Mouse (Mus musculus): ENCODE data around the gene Msantd3.

Gene Msantd3

DNA sequence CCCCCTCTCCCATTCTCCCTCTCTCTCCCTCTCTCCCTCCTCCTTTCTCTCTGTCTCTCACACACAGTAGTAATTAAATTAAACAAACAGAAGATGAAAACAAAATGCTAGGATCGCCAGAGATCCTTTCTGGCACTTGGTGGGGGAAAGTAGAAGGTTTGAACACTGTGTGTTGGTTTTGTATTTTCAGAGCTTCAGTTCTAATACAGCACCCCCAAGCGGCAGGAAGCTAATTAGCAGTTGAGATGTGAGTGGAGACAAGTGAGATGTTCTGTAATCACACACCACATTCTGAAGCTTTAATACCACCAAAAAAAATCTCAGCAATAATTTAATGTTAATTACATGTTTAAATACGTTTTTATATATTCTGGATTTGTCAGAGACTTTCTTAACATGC lies 16.0 kb downstream of the Msantd3 start:
- DNase-seq, result peak; percentile 27

DNA sequence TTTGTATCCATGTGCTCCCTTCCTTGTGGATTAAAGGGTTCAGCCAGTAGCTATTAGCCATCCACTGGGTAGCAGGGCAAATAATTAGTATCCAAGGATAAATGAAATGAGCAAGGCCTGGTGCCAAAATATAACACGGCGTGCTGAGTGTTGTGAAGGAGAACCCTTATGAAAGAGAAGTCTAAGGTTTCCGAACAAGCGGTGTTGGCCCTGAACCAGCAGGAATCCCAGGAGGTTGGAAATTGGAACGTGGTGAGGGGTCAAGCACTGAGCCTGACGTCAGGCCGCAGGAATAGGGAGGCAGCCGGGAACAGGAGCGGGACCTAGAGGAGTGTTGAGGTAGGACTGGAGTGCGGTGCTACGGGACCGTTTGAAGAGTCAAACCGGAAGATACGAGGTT lies 19.9 kb downstream of the Msantd3 start:
- no peak for DNase-seq

DNA sequence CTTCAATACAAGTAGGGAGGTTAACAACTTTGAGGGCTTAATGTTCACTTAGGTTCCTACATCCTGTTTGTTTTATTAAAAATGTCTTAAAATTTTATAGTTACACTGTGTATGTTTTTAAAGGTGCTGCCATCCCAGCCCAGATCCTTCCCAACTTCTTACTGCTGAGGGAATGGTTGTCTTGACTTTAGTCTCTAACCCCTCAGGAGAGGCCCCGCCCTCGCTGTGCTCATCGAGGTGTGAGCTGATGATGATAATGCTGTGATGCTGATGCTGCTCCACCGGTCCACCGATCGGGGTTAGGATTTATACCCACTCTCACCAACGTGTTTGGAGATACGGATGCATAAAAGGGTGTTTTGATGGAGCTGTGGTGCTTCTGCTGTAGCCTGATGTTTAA lies 22.1 kb downstream of the Msantd3 start:
- DNase-seq, result peak; percentile 79

DNA sequence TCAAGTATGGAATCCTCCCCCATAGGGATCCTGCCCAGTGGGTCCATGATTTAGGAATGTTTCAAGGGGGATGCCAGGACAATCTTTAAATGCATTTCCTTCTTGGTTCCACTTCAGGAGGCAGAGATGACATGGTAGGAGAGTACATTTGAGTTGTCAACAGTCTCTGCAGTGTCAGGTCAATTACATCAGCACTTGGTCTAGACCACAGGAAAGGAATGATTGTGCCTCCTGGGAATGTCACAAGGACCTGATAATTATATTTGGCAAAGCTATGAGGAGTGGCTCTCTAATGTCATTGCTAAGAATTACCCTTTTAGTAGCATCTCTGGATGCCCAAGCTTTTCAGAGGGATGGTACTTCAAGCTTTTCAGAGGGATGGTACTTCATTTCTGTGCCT lies 25.2 kb downstream of the Msantd3 start:
- DNase-seq, result no peak

DNA sequence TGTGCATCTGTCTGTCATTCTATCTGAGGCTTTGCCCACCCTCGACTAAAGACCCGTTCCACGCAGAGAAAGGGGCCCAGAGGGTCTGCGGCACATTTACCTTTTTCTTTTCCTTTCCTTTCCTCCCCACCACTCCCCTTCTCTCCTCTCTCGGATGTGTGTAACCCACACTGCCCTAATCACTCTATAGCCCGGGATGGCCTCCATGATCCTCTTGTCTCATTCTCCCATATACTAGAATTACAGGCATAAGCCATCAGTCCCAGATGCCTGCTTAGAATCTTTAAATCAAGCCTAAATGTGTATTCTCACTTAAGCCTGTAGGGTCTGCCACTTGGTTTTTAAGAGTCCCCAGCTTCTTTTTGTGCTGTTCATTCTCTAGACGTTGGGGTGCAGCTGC lies 36.6 kb downstream of the Msantd3 start:
- DNase-seq, result no peak

DNA sequence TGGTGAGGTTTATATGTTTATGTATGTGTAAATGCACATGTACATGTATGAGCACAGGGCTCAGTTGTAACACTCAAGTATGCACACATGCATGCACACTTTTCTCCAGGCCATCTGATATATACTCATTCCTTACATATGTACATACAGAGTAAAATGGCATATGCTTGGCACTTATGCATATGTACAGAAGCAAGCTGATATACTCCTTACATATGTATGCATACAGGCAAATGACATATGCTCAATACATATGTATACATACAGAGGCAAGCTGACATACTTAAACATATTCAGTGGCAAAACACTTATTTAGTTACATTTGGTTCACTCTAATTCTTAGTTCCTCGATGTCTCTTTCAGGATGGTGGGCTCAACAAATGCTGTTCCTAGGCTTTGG lies 38.1 kb downstream of the Msantd3 start:
- no peak for DNase-seq

DNA sequence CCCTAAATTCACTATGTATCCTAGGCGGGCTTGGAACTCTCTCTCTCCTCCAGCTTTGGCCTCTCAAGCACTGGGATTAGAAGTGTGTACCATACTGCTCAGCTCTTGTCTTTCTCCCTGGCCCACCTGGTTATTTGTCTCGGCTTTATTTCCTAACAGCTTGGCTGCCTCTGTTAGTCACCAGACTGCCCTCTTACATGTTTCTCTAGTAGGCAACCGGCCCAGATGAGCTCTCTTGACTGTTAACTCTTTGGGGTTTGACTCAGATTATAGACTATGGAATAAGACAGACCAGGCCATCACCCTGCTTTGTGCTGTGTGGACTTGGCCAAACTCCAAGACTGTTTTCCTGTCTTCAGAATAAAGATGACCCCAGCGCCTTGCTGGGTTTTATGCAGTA lies 38.7 kb downstream of the Msantd3 start:
- peak; percentile 91 for DNase-seq

DNA sequence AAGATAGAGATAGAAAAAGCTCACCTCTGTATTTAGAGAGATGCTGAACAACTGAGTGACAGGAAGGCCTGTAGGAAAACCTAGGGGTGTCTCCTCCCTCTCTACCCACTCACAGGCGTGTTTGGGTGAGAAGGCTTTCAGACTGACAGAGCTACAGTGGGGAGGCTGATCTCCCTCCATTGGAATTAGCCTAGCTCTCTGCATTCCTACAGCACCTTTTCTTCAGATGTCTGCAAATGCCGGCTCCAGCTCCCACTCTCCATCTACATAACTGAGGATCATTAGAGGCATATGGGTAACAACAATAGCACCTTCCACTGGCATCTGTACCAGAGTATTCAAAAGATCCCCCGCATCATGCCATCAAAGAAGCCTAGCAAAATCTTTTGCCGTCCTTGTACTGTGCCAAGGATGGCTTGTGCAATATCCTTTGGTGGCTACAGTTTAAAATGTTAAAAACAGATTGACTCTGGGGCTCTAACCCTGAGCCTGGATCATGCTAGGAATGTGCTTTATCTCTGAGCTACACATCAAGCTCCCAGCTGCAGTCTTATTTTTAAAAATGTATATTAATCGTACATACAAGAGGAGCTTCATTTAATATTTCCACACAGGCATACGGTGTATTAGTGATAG lies 39.9 kb downstream of the Msantd3 start:
- DNase-seq, result peak; percentile 77

DNA sequence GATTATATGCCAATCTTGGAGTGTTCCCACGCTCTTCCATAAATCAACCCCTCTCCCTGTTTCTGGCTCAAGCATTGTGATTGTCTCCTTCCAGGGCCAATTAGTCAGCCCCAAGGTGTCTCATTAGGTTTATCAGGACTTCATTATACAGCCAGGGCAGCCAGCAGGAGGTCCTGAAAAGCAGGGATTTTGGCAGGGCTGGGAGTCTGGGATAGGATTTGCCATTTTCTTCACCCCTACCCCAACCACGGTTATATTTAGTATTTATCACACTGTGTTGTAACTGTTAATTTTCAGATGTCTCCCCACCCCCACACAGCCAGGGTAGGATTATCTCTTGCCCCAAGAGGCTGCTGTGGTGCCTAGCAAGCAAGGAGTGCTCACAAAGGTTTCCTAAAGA lies 41.5 kb downstream of the Msantd3 start:
- peak; percentile 74 for DNase-seq

DNA sequence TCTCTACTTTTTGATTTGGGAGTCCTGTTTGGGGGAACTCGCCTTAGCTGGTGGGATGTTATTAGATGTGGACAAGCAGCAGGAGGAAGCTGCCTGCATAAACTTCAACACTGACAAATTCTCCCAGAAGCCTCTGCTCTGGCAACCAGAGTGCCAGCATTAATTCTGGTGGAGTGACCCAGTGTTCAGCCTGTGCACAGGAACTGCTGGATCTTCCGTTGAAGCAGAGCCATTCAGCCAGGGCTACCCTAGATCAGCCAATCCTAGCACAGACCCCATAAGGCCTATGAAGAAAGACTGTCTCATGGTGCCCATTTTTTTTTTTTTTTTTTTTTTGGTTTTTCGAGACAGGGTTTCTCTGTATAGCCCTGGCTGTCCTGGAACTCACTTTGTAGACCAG lies 42.3 kb downstream of the Msantd3 start:
- DNase-seq, result no peak

DNA sequence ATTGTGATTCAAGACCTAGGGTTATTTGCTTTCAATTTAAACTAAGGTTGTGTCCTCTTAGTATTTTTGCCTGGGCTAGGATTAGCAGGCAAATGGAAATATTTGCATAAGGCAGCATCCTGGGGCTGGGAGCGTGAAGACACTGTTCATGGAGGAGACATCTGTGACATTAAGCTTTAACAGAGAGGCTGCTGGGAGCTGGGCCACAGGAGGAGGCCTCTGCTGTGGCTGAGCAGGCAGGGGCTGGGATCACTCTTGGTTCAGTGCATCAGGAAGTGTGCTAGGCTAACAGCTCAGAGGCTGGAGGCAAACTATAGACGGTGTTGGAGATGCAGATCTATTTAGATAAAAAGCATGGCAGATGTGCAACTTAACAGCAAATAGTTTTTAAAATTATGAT lies 43.2 kb downstream of the Msantd3 start:
- no peak for DNase-seq

DNA sequence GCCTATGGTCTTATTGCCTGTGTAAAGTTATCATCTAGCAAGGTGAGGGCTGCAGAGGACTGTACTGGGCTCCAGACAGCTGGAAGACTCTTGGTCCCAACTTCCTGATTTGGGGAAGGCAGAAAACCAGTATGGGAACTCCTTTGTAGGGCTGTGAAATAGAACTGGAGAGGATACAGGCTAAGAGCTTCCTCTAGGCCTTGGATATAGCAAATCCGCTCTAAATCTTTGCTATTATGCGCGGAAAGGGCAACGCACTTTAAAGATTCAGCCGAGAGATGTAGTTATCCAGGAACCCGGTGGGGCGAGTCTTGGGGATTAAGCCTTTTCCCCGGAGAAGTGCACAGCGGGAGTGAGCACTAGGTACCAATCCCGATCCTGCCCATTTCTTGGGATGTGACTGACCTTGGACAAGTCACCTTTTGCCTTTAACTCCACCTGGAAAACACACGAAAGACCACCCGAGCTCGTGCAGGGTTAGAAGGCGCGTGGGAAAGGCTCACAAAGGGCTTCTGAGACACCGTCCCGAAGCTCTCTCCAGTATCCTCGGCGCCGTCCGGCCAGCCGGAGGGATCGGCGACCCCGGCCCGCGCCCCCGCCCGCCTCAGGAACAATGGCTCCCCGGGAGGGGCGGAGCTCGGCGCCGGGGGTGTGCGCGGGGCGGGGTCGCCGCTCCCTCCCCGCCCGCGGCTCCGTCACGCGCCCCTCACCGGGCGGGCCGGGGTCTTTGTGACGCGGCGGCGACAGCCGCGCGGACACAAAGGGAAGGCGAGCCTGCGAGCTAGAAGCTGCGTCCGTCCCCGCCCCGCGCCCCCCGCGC lies 44.9 kb downstream of the Msantd3 start, which contains the start of gene Tmeff1:
Gene Tmeff1, plus strand, starts transcription at position 754 of the 820 bp plus-strand sequence.
- peak; percentile 84 for DNase-seq

DNA sequence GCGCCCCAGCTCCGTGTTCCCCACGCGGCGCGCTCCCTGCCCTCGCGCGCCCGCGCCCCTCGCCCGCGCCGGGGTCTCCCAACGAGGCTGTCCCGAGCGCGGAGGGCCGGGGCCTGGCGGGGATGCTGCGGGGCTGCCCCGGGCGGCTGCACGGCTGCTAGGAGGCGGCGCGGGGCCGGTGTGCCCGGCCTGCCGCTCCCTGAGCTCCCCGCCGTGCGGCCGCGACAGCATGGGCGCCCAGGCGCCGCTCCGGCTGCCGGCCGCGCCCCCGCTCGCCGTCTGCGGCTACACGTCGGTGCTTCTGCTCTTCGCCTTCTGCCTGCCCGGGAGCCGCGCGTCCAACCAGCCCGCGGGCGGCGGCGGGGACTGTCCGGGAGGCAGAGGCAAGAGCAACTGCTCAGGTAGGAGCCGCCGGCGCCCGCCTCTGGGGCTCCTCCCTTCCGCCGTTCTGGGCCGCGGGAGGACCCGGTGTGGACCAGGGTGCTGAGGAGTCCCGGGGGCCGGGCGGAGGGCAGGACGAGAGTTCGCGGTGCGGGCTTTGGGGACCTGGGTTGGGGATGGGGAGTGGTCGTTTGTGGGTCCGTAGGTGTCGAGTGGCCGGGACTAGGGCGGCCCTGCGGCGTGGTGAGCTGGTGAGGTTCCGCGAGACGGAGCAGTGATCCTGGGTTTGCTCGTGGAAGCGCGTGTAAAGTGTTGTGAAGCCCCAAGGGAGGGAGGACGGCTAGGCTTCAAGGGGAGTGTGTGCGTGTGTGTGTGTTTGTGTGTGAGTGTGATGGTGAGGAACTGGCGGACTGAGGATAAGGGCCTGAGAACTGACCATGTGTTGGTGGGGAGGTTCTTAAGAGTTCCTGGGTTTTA lies 45.7 kb downstream of the Msantd3 start:
- peak; percentile 89 for DNase-seq

DNA sequence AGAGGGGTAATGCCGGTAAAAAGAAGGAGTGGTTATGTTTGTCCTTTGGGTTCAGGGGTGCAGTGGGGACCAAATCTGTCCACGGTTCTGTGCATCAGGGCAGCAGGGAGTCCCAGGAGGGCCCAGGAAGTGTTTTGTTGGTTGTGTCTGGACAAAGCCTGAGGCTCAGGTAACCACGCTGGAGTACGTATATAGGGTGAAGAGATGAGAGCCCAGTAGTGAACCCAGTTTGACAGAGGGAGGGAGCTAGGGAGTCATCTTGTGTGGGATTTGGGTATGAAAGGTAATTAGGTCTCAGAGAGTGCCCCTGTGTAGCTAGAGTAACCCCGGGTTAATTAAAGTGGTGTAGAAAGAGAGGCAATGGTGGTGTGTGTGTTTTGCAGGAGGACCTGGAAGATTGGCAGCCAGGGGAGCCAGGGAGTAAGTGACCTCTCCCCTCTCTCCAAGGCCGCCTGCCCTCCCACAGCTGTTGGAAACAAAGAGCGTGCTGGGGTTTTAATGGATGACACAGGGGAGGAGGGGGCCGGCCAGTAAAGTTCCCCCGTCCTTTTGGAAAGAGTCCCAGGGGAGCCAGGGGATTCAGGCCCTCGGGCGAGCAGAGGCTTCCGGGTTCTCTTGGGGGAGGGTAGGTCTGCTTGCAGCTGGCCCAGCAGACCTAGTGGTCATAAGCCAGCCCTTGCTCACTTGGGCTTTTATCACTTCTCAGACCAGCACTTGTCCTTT lies 46.5 kb downstream of the Msantd3 start:
- peak; percentile 91 for DNase-seq

DNA sequence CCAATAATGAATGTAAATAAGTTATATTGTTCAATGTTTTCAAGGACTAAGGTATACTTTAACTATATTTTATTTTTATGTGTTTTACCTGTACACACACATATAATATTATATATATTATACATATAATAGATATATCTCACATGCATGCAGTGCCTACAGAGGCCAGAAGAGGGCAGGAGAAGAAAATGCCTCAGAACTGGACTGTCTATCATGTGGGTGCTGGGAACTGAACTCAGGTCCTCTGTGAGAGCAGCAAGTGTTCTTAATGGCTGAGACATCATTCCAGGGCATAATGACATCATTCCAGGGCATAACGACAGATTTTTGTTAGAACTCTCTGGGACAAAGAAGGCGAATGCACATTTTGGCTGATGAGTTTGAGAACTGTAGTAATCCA lies 47.8 kb downstream of the Msantd3 start:
- DNase-seq, result peak; percentile 58

DNA sequence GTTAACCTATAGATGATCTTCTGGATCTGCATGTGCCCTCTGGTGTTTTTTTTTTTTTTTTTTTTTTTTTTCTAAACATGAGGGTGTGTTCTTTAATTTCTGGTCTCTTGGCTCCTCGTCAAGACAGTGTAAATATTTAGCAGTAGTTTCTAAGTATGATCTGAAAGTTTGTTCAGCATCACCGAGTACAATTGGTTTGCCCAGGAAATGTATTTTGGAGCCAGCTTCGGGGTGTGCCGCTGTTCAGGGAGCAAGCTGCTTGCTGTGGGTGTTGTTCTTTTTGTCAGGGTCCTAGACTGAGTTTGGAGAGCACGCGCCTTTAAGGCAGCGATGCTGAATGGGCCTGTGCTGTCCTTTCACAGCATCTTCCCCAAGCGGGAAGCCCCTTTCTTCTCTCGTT lies 48.8 kb downstream of the Msantd3 start:
- DNase-seq, result peak; percentile 59

DNA sequence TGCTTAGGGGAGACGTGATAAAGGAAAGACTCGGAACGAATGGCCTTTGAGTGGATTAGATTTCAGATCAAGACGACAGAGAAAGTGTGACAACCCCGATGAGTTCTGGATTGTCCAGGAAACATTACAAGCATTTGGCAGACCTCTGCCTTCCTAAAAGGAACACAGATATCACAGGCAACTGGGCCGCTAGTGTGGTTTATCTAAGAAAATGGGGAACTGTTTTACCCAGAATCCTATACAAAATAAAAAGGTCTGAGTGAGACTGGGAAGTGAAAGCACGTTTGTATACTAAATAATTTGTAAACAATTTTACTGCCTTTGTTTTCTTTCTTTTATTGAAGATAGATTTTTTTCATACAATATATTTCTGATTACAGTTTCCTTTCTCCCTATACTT lies 51.1 kb downstream of the Msantd3 start:
- DNase-seq, result peak; percentile 7

DNA sequence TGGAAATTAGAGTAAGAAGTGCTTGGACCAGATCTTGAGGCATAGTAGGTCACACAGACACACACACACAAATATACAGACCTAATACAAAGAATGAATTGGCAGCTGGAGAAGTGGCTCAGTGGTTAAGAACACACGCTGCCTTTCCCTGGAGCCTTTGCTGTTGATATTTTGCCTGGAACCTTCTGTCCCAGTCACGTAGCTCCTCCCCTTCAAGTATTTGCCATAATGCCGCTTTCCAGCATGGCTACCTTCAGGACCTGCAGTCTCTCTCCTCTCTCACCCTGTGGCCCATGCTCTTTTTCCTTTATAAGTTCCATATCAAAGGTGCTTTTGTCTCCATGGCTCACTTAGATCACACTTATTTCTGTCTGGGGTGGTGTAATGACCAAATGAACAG lies 51.7 kb downstream of the Msantd3 start:
- DNase-seq, result peak; percentile 71

DNA sequence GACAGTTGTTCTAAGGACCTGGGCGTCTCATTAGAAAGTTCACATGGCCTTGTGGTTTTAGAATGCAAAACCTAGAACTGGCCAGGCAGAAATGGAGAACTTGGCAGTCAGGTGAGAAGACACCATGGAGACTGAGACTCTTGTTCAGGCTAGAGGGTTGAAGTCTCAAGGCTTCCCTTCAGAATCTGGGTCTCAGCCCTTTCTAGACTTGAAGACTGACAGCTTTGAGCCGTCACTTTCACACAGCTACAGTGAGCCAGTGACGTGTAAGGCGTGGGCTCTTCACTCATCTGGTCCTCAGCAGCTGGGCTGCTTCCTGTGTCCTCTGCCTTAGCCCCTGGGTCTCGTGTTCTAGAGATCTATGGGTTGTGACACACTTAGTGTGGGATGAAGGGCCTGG lies 52.6 kb downstream of the Msantd3 start:
- DNase-seq, result peak; percentile 79

DNA sequence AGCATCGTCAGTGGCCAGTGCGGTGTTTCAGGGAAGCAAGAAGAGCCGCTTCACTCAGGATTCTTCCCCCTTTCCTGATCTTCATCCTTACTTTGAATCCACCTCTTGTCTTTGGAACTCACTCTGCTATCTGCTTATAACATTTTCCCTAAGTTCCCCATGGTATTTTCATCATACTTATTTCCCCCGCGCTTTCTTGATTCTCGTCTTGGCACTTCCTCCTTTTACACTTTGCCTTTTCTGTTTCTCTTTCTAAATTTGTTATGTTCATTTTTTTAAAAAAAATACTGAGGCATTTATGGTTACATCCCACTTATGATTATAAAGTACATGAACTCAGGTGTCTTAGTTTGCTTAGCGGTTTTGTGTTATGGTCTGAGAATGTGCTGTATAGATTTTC lies 53.1 kb downstream of the Msantd3 start:
- DNase-seq, result peak; percentile 23

DNA sequence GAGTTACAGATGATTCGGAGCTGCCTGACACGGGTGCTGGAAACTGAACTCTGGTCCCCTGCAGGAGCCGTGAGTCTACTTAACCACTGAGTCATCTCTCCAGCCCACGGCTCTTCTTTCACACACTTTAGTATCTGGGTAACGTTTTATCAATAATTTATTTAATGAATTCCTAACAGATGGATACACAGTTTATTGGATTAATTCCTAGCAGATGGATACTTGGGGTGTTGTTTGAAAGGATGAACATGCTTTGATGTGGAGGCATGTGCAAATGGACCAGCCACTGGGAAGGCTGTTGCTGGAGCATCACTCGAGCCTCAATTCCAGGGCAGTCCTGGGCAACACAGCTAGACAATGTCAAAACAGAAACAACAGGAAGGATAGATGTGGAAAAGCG lies 56.4 kb downstream of the Msantd3 start:
- peak; percentile 48 for DNase-seq

DNA sequence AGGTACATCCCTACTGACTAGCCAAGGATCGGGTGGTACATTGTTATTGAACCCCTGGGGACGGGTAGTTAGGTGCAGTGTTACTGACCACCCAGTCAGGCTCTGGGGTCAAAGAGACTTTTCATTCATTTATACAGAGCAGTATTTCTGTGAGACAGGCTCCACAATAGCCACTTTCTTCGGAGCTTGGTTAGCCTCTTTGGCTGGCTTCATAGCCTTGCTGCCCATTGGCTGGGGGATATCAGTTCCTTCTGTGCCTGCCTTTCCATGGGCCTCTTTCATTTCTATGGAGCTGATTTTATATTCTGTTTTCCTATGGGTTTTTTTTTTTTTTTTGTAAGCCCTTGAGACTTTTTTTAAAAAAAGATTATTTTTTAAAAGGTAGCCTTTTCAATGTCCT lies 65.9 kb downstream of the Msantd3 start:
- DNase-seq, result peak; percentile 50

DNA sequence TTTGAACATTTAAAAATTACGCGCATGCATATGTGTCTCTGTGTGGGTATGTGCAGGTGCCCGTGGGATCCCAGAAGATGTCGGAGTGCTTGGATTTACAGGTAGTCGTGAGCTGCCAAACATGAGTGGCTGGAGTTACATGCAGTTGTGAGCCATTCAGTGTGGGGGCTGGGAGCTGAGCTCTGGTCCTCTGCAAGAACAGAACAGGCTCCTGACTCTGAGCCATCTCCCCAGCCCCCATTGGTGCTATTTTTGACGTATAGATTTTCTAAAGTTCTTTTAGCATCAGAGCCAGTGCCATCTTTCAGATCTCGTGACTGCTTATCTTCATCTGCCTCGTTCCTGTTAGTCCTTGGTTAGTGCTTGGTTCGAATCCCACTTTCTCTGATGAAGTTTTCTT lies 69.8 kb downstream of the Msantd3 start:
- peak; percentile 45 for DNase-seq

Measured in heart, adult 11 months (tissue).